Mouse (Mus musculus) thymus, adult 2 months (tissue): ENCODE results near the gene Snx15.

Experiments
- CTCF ChIP-seq: fragments of 200-500 bp; IDR thresholded peaks from 2 replicates; pipeline ENCODE4 v1.5.1; 2012; ENCODE audit warnings: mild to moderate bottlenecking, control low read depth, low read length, moderate library complexity, borderline replicate concordance; ENCODE audit not compliant: control insufficient read depth, poor library complexity, insufficient read depth; ENCODE audit errors: extremely low read depth
- POLR2A ChIP-seq: fragments of 200-500 bp; IDR thresholded peaks from 2 replicates; pipeline ENCODE4 v1.6.1; 2012; ENCODE audit warnings: mild to moderate bottlenecking, low read length, control low read depth, moderate library complexity; ENCODE audit not compliant: control insufficient read depth, poor library complexity, insufficient read depth; ENCODE audit errors: extremely low read depth

- TF ChIP-seq CTCF = no peak
- no peak for TF ChIP-seq POLR2A
These were observed 8.3 kb upstream of the Snx15 start for GRCm38 (mm10) chr19:6136397-6136796.
